Mouse (Mus musculus) cerebellum, postnatal 36 days (tissue): ENCODE data around the gene Vmn1r230.

Experiments used
- DNase-seq, 2 experiments: peaks; one replicate each; pipeline ENCODE4 v3.0.0; 2021 to 2022; ENCODE audit warnings: mixed read lengths in 2 of 2

Gene Vmn1r230

DNA sequence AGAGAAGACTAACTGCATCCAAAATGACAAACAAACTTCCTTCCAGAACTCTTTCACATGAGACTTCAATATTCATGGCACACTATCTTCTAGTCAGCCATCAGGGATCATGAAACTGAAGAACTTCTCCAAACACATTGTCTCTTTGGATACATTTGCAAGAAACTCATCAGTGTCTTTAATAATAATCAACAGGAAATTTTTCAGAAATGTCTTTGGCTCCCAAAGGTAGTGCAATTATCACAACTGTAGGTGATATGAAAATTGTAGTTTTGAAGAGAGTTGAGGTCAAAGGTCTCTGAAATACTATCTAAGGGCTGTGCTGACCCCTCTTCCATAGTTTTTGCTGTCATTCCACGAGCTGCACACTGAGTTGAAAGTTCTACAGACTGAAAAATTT, at the start of gene Vmn1r230:
Gene Vmn1r230 (plus strand): TSS at position 301 of the 400 bp plus-strand sequence.
- no peak for DNase-seq

DNA sequence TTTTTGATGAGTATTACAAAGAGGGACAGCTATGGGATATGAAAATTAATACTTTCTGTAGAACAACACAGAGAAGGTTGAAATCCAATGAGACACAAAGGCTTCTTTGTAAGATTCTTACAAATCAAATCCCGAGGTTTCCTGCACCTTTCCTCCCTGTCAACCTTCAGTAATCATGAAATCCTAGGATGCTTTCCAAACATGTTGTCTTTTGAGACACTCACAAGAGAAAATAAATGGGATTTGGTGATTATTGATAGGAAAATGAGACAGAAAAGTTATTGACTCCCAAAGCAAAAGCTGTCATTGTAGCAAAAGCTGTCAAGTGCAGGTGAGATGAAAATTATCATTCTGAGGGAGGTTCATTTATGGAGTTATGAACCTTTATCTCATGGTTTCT, 29.0 kb upstream of the Vmn1r230 start, which contains the start of gene Vmn1r229:
Gene Vmn1r229 (plus strand): TSS at position 301 of the 400 bp plus-strand sequence.
- no peak for DNase-seq
